Mouse (Mus musculus) lung, embryonic 14.5 days (tissue): ENCODE data around the gene 4921539E11Rik. TPM values are rescaled to one million over a fixed set of nuclear protein-coding genes. Genes with fewer than 3 reads are reported as not detected.

Experiments used
- ATAC-seq: fragments of 200-750 bp; cut with Nextera tagmentation; 2 replicates; pipeline ENCODE4 v1.8.0; 2017; ENCODE audit warnings: mild to moderate bottlenecking, moderate TSS enrichment, moderate library complexity; ENCODE audit not compliant: insufficient read depth
- DNase-seq: peaks from one replicate; pipeline ENCODE4 v3.0.0-alpha.2; 2015
- H3K27ac ChIP-seq: fragments of 300-500 bp; sonication (generic); 2 replicates; pipeline ENCODE4 v1.5.1; 2014; ENCODE audit warnings: low read depth, mild to moderate bottlenecking, moderate library complexity
- H3K27me3 ChIP-seq: fragments of 300-500 bp; sonication (generic); 2 replicates; pipeline ENCODE4 v1.6.1; 2014; ENCODE audit warnings: low read length, control low read depth; ENCODE audit not compliant: insufficient read depth
- H3K36me3 ChIP-seq: fragments of 300-500 bp; sonication (generic); 2 replicates; pipeline ENCODE4 v1.6.1; 2014; ENCODE audit warnings: control low read depth; ENCODE audit not compliant: insufficient read depth
- H3K4me1 ChIP-seq: fragments of 300-500 bp; sonication (generic); 2 replicates; pipeline ENCODE4 v1.6.1; 2014; ENCODE audit warnings: antibody characterized with exemption, control low read depth; ENCODE audit not compliant: insufficient read depth
- H3K4me2 ChIP-seq: fragments of 300-500 bp; sonication (generic); 2 replicates; pipeline ENCODE4 v1.6.1; 2014; ENCODE audit warnings: mild to moderate bottlenecking
- H3K4me3 ChIP-seq: fragments of 300-500 bp; sonication (generic); 2 replicates; pipeline ENCODE4 v1.5.1; 2014; ENCODE audit warnings: low read depth, low read length
- H3K9ac ChIP-seq: fragments of 300-500 bp; sonication (generic); 2 replicates; pipeline ENCODE4 v1.6.1; 2014
- H3K9me3 ChIP-seq: fragments of 300-500 bp; sonication (generic); 2 replicates; pipeline ENCODE4 v1.6.1; 2016; ENCODE audit warnings: low read depth, low read length, control low read depth
- CTCF ChIP-seq: IDR thresholded peaks from 2 replicates; pipeline ENCODE4 v1.5.1; 2016; ENCODE audit warnings: antibody characterized with exemption, low read depth
- WGBS: fragments of 180-500 bp; shearing (Covaris S2); extraction: QIAGEN DNeasy Blood & Tissue Kit; methylation state at CpG from one replicate; pipeline ENCODE4 v1.1.7; 2014; 5-methylcytosine and 5-hydroxymethylcytosine counted together
- polyA plus RNA-seq: library from polyadenylated mRNA; unstranded; fragments of >200 nt; fragmentation: Nextera tagmentation; extraction: Ambion mirVana; gene quantifications from 2 replicates; pipeline ENCODE4 v1.2.1, GENCODE M21; 2014

The 4921539E11Rik gene
- polyA plus RNA-seq, 1 experiment from 2014 or later, result not detected

DNA sequence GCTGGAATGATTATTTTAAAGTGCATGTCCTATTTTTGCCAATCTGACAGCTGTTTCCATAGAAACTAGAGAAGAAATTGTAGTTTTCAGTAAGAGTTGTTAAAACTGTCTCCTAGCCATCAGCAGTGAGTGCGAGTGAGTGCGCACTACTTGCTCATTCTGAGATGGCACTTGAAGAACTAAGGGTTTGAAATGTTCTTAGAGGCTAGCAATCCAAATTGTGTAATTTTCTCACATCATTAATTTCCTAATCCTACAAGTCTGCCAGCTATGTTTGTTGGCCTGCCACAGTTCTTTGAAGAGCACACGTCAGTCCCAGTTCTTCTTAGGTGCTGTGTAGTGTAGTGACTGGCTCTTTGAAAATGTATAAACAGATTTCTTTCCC lies 23.9 kb upstream of the 4921539E11Rik start:
- ATAC-seq (no peak), DNase-seq (peak; percentile 52)
- WGBS, result 22% methylated on average over 3 of the region's 3 CpGs
- peak overlapping the region; percentile 64 for H3K4me2 ChIP-seq
- no peaks in the 10 kb centered on the region; the same call in 1 of the 2 replicates for H3K4me1 ChIP-seq
- peak overlapping the region; percentile 62 for H3K4me3 ChIP-seq
- H3K36me3 ChIP-seq, result no peaks in the 10 kb centered on the region
- H3K27ac ChIP-seq, result peak overlapping the region; percentile 97; the same call in 1 of the 2 replicates
- no peak for TF ChIP-seq CTCF
- H3K9me3 ChIP-seq, result no peaks in the 10 kb centered on the region
- peak overlapping the region; percentile 76 for H3K9ac ChIP-seq
- no peaks in the 10 kb centered on the region for H3K27me3 ChIP-seq

- under 1% methylated on average over 59 of the region's 61 CpGs for WGBS
- Histone ChIP-seq H3K4me3 (peak within 1 kb of the TSS; percentile 62), H3K27ac (peak within 1 kb of the TSS; percentile 97), H3K4me2 (peak within 1 kb of the TSS; percentile 64), H3K27me3 (no peaks in the 10 kb centered on the region), H3K9ac (peak within 1 kb of the TSS; percentile 76), H3K4me1 (no peaks in the 10 kb centered on the region; the same call in 1 of the 2 replicates), H3K9me3 (no peaks in the 10 kb centered on the region), H3K36me3 (no peaks in the 10 kb centered on the region)
- ATAC-seq, result peak; percentile 99
- peak; percentile 98 for DNase-seq
- peak; percentile 95 for TF ChIP-seq CTCF
These were observed 23.2 kb upstream of the 4921539E11Rik start, which contains the start of gene Oma1 for GRCm38 (mm10) chr4:103313587-103314525. Oma1 (plus strand) TSS chr4:103313812.

DNA sequence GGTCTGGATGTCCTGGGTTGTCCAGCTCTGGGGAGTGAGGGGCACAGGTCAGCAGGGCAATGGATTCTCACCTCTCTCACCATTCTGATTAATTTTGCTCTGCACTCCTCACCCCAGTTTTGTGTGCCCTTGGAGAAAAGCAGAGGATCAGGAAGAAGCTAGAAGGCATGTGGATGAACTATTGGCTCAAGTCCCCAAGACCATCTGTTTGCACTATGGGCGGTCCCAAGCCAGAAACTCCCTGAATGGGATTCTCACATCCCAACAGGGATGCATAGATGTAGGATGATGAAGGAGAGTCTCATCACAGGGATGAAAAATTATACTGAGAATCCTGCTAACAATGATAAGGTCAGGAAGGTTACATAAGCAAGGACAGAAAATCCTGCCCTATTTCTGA lies 13.2 kb upstream of the 4921539E11Rik start:
- no peak for TF ChIP-seq CTCF
- H3K4me1 ChIP-seq, result no peaks in the 10 kb centered on the region
- H3K36me3 ChIP-seq, result no peaks in the 10 kb centered on the region
- H3K4me2 ChIP-seq, result no peak overlapping the region
- H3K9me3 ChIP-seq, result no peaks in the 10 kb centered on the region
- H3K9ac ChIP-seq, result no peak overlapping the region
- ATAC-seq (no peak), DNase-seq (no peak)
- 73% methylated on average over 1 of the region's 1 CpGs for WGBS
- no peak overlapping the region for H3K4me3 ChIP-seq
- no peak overlapping the region for H3K27ac ChIP-seq
- no peaks in the 10 kb centered on the region for H3K27me3 ChIP-seq

DNA sequence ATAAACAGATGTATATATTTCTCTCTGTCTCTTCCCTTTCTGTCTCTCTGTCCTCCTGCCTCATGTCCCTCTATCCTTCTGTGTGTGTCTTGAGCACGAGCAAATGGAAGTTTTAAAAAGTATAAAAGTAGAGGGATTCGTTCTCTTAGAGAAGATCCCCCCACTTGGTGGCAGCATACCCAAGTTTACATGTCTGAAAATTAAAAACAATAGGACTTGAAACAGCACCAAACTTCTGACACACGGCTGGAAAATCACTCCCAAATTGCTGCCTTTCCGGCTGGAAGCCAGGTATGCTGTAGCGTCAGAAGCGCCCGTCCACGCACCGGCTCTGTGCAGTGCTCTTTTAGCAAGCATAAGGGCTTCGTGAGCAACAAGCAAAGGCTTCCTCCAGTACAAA lies 8.7 kb upstream of the 4921539E11Rik start:
- 44% methylated on average over 10 of the region's 10 CpGs for WGBS
- ATAC-seq (no peak), DNase-seq (peak; percentile 67)
- H3K9me3 ChIP-seq, result no peaks in the 10 kb centered on the region
- no peak overlapping the region; the same call in 1 of the 2 replicates for H3K4me2 ChIP-seq
- no peak overlapping the region for H3K9ac ChIP-seq
- no peak for TF ChIP-seq CTCF
- no peaks in the 10 kb centered on the region for H3K27me3 ChIP-seq
- H3K4me3 ChIP-seq, result no peak overlapping the region
- no peak overlapping the region for H3K27ac ChIP-seq
- no peaks in the 10 kb centered on the region for H3K36me3 ChIP-seq
- no peaks in the 10 kb centered on the region for H3K4me1 ChIP-seq

- TF ChIP-seq CTCF, result no peak
- no peak overlapping the region for H3K9ac ChIP-seq
- WGBS, result 79% methylated on average over 7 of the region's 7 CpGs
- no peaks in the 10 kb centered on the region for H3K9me3 ChIP-seq
- H3K27ac ChIP-seq, result no peak overlapping the region
- no peaks in the 10 kb centered on the region for H3K4me1 ChIP-seq
- H3K4me2 ChIP-seq, result no peak overlapping the region
- no peak for DNase-seq
- ATAC-seq, result no peak
- no peak overlapping the region for H3K4me3 ChIP-seq
- H3K36me3 ChIP-seq, result no peaks in the 10 kb centered on the region
- H3K27me3 ChIP-seq, result no peaks in the 10 kb centered on the region
These were observed 2.3 kb downstream of the 4921539E11Rik start for GRCm38 (mm10) chr4:103288342-103288741.

DNA sequence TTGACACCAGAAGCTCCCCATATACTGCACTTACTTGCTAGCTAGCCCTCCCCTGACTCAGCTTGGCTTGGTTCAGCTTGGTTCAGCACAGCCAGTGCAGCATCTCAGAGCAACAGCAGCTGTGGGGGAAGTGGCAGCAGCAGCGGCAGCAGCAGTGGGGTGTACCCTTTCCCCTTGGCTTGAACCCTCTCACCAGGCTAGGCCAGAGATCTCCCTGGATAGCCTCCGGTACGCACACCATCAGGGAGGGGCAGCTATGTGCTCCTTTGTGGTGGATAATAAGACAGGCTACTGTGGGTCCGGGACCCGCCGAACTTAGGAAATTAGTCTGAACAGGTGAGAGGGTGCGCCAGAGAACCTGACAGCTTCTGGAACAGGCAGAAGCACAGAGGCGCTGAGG lies 17.6 kb downstream of the 4921539E11Rik start:
- Histone ChIP-seq H3K4me1 (no peaks in the 10 kb centered on the region), H3K27ac (no peak overlapping the region), H3K4me3 (no peak overlapping the region), H3K27me3 (no peaks in the 10 kb centered on the region), H3K4me2 (no peak overlapping the region), H3K36me3 (no peaks in the 10 kb centered on the region), H3K9me3 (no peaks in the 10 kb centered on the region), H3K9ac (no peak overlapping the region)
- no peak for TF ChIP-seq CTCF
- no peak for DNase-seq
- WGBS, result 73% methylated on average over 6 of the region's 8 CpGs
- ATAC-seq, result no peak

- WGBS, result 77% methylated on average over 4 of the region's 4 CpGs
- peak; percentile 18 for DNase-seq
These were observed 21.3 kb downstream of the 4921539E11Rik start for GRCm38 (mm10) chr4:103269336-103269735.

More at GRCm38 (mm10) chr4:103269336-103269735, 21.3 kb downstream of the 4921539E11Rik start:
- Histone ChIP-seq H3K27me3 (no peaks in the 10 kb centered on the region), H3K9me3 (no peaks in the 10 kb centered on the region), H3K4me1 (no peaks in the 10 kb centered on the region), H3K9ac (no peak overlapping the region), H3K4me3 (no peak overlapping the region), H3K4me2 (no peak overlapping the region), H3K27ac (no peak overlapping the region), H3K36me3 (no peaks in the 10 kb centered on the region)
- peak; percentile 41 for TF ChIP-seq CTCF
- ATAC-seq, result no peak
